Mouse (Mus musculus): ENCODE data around the gene Hipk4.

GRCm38 (mm10) chr7:27536618-27537017, 13.6 kb downstream of the Hipk4 start:
- no peak for TF ChIP-seq GATA1 (IDR thresholded peaks at IDR 0.05; ENCODE audit: borderline replicate concordance, low read length)
- no peak for TF ChIP-seq FLI1 (IDR thresholded peaks at IDR 0.05; ENCODE audit: low read length)

Data from megakaryocyte, embryonic 14.5 days (primary cell).